Comparison of ENCODE assay signal across 9 mouse cellular contexts in the genomic region with DNA sequence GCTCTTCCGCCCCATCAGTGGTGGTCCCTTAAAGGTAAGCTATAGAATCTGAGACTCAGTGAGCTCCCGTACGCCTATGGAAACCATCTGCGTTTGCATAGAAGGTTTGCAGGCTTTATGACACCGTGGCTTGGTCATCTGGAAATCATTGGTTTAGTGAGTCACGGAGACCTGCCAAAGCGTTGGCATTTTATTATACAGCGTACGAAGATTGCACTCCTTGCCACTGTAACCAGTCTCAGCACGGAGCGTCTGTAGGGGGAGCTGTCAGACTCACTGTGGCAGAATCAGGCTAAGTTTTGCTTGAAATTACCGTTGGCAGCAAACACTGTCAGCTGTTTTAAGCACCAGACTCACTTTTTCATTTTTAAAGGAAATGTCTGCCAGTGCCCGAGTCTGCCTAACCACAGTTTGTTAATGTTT. TPM values are rescaled to one million over a fixed set of nuclear protein-coding genes. Genes with fewer than 3 reads are reported as not detected.
A peak's percentile ranks its signal among the peaks of the same experiment; 100 is the strongest.
DNase-seq lines count a peak whose midpoint lies in the region; ATAC-seq and TF ChIP-seq lines count a peak whose summit lies in the region.
"Had no signal": no experiment of that assay in that cellular context is flagged by ENCODE, and none has a peak within 500 bp of the region (broad histone marks: within the 10 kb centered on the region; RNA-seq: fewer than 3 reads in every experiment).

No protein-coding gene starts in this region.

- no peaks in the 10 kb centered on the region for H3K4me1 ChIP-seq in midbrain, postnatal 0 days (ENCODE audit: insufficient read depth, low read length)
- no peaks in the 10 kb centered on the region for H3K4me1 ChIP-seq in midbrain, embryonic 16.5 days (ENCODE audit: control insufficient read depth, insufficient read depth, low read length)

- H3K27ac ChIP-seq in midbrain, postnatal 0 days (ENCODE audit: low read depth, low read length), result no peak overlapping the region
- no peak overlapping the region for H3K27ac ChIP-seq in midbrain, embryonic 16.5 days (ENCODE audit: low read length)

- peak; percentile 20 for DNase-seq in adrenal gland, adult 2 months
- no peak for DNase-seq in adrenal gland, adult 8-10 months
- peak; percentile 41 for DNase-seq in midbrain, postnatal 0 days (ENCODE audit: low spot score)
- DNase-seq in left cerebral cortex, adult 18-20 months (ENCODE audit: low spot score in 2 of 2), result peak; percentile 73 to 81
- DNase-seq in right cerebral cortex, adult 2 months (ENCODE audit: low spot score in 2 of 2), result peak; percentile 81 to 87

- no peaks in the 10 kb centered on the region for H3K27me3 ChIP-seq in midbrain, postnatal 0 days (ENCODE audit: insufficient read depth, low read length)
- no peaks in the 10 kb centered on the region for H3K27me3 ChIP-seq in midbrain, embryonic 16.5 days (ENCODE audit: control insufficient read depth, insufficient read depth, low read depth, low read length)

- no peak overlapping the region for H3K4me2 ChIP-seq in midbrain, postnatal 0 days (ENCODE audit: low read depth, low read length, poor library complexity, severe bottlenecking)
- no peak overlapping the region for H3K4me2 ChIP-seq in midbrain, embryonic 16.5 days (ENCODE audit: low read length)

- no peaks in the 10 kb centered on the region for H3K9me3 ChIP-seq in midbrain, postnatal 0 days (ENCODE audit: low read length)
- H3K9me3 ChIP-seq in midbrain, embryonic 16.5 days (replicated peaks; ENCODE audit: control insufficient read depth, low read length, poor library complexity, severe bottlenecking), result no peaks in the 10 kb centered on the region

- ATAC-seq in midbrain, postnatal 0 days (ENCODE audit: low FRiP score), result no peak
- no peak for ATAC-seq in midbrain, embryonic 16.5 days
- peak; percentile 97 for ATAC-seq in frontal cortex, adult (ENCODE audit: low TSS enrichment)
- ATAC-seq in erythroblast, adult 5-6 weeks (replicated peaks; ENCODE audit: low FRiP score, poor library complexity, severe bottlenecking), result no peak

- H3K9ac ChIP-seq in midbrain, postnatal 0 days (replicated peaks; ENCODE audit: low read length, poor library complexity, severe bottlenecking), result no peak overlapping the region
- H3K9ac ChIP-seq in midbrain, embryonic 16.5 days (ENCODE audit: low read depth, low read length), result no peak overlapping the region

- 88% methylated on average over 13 of the region's 13 CpGs for WGBS in midbrain, postnatal 0 days
- whole genome bisulfite sequencing in midbrain, embryonic 16.5 days, result 87% methylated on average over 13 of the region's 13 CpGs

- peaks cover 7% of the 10 kb centered on the region; the same call in 1 of the 2 replicates for H3K36me3 ChIP-seq in midbrain, postnatal 0 days (ENCODE audit: insufficient read depth, low read length)
- H3K36me3 ChIP-seq in midbrain, embryonic 16.5 days (ENCODE audit: control insufficient read depth, insufficient read depth, low read length), result no peaks in the 10 kb centered on the region

- TF ChIP-seq CTCF in midbrain, postnatal 0 days (IDR thresholded peaks at IDR 0.05), result peak; percentile 55

- H3K4me3 ChIP-seq in midbrain, postnatal 0 days (ENCODE audit: low read depth, low read length), result no peak overlapping the region
- no peak overlapping the region for H3K4me3 ChIP-seq in midbrain, embryonic 16.5 days (ENCODE audit: low read depth, low read length)

RNA-seq across cellular contexts. Expression of gene Kcns1, which starts 44.4 kb away (rescaled TPM):
- total RNA-seq in adrenal gland, adult 2 months (2021), result not detected
- polyA plus RNA-seq in adrenal gland, adult 2 months (2012; rRNA removed), result not detected in 2 replicates
- total RNA-seq in adrenal gland, adult 8-10 months (2022), result under 1 TPM in 1 of 4 experiments, not detected in 3; 0.14 TPM
- 10.1 and 15.6 TPM in 2 replicates for total RNA-seq in midbrain, postnatal 0 days (2014; rRNA removed)
- polyA plus RNA-seq in midbrain, postnatal 0 days (2015; fragmentation: Nextera tagmentation; extraction: Ambion mirVana), result 3.8 and 4.3 TPM in 2 replicates
- 1.9 and 3.9 TPM in 2 replicates for polyA plus RNA-seq in midbrain, embryonic 16.5 days (2015; fragmentation: Nextera tagmentation; extraction: Ambion mirVana)
- total RNA-seq in left cerebral cortex, adult 18-20 months (2021), result 10 to 100 TPM; 21.8 to 23.2 TPM
- not detected in 2 replicates for total RNA-seq in erythroblast, adult 5-6 weeks (2015; ENCODE audit: low replicate concordance)
- total RNA-seq in erythroblast, adult 5-6 weeks (2017; ENCODE audit: low replicate concordance), result not detected in 2 replicates
- polyA plus RNA-seq: C2C12 had no signal

RNA-seq across cellular contexts. Expression of gene Tomm34, which starts 55.6 kb away (rescaled TPM):
- total RNA-seq in adrenal gland, adult 2 months (2021), result 10 to 100 TPM; 35.1 to 59.8 TPM
- 66.0 and 72.2 TPM in 2 replicates for polyA plus RNA-seq in adrenal gland, adult 2 months (2012; rRNA removed)
- total RNA-seq in adrenal gland, adult 8-10 months (2022), result 10 to 100 TPM; 44.9 to 54.8 (median 45.7) TPM
- 32.4 and 34.7 TPM in 2 replicates for total RNA-seq in midbrain, postnatal 0 days (2014; rRNA removed)
- 45.3 and 46.7 TPM in 2 replicates for polyA plus RNA-seq in midbrain, postnatal 0 days (2015; fragmentation: Nextera tagmentation; extraction: Ambion mirVana)
- polyA plus RNA-seq in midbrain, embryonic 16.5 days (2015; fragmentation: Nextera tagmentation; extraction: Ambion mirVana), result 49.6 and 50.4 TPM in 2 replicates
- total RNA-seq in left cerebral cortex, adult 18-20 months (2021), result 10 to 100 TPM; 88.4 to 88.7 TPM
- 11.5 and 16.7 TPM in 2 replicates for total RNA-seq in erythroblast, adult 5-6 weeks (2015; ENCODE audit: low replicate concordance)
- total RNA-seq in erythroblast, adult 5-6 weeks (2017; ENCODE audit: low replicate concordance), result 9.8 and 17.5 TPM in 2 replicates

RNA-seq across cellular contexts. Expression of gene Wfdc5, which starts 56.0 kb away (rescaled TPM):
- total RNA-seq in adrenal gland, adult 2 months (2021), result not detected
- not detected in 2 replicates for polyA plus RNA-seq in adrenal gland, adult 2 months (2012; rRNA removed)
- not detected for total RNA-seq in adrenal gland, adult 8-10 months (2022)
- not detected in 2 replicates for total RNA-seq in midbrain, postnatal 0 days (2014; rRNA removed)
- polyA plus RNA-seq in midbrain, postnatal 0 days (2015; fragmentation: Nextera tagmentation; extraction: Ambion mirVana), result not detected in 2 replicates
- not detected in 2 replicates for polyA plus RNA-seq in midbrain, embryonic 16.5 days (2015; fragmentation: Nextera tagmentation; extraction: Ambion mirVana)
- total RNA-seq in left cerebral cortex, adult 18-20 months (2021), result not detected
- total RNA-seq in erythroblast, adult 5-6 weeks (2015; ENCODE audit: low replicate concordance), result not detected in 2 replicates
- total RNA-seq in erythroblast, adult 5-6 weeks (2017; ENCODE audit: low replicate concordance), result not detected in 2 replicates
- polyA plus RNA-seq: C2C12 had no signal

RNA-seq across cellular contexts. Expression of gene Stk4, which starts 56.4 kb away (rescaled TPM):
- 10 to 100 TPM; 25.9 to 29.5 TPM for total RNA-seq in adrenal gland, adult 2 months (2021)
- polyA plus RNA-seq in adrenal gland, adult 2 months (2012; rRNA removed), result 5.5 and 6.4 TPM in 2 replicates
- total RNA-seq in adrenal gland, adult 8-10 months (2022), result 10 to 100 TPM; 27.4 to 38.9 (median 36.4) TPM
- 24.6 and 28.3 TPM in 2 replicates for total RNA-seq in midbrain, postnatal 0 days (2014; rRNA removed)
- polyA plus RNA-seq in midbrain, postnatal 0 days (2015; fragmentation: Nextera tagmentation; extraction: Ambion mirVana), result 11.1 and 13.7 TPM in 2 replicates
- 17.2 and 20.1 TPM in 2 replicates for polyA plus RNA-seq in midbrain, embryonic 16.5 days (2015; fragmentation: Nextera tagmentation; extraction: Ambion mirVana)
- total RNA-seq in left cerebral cortex, adult 18-20 months (2021), result 10 to 100 TPM; 37.9 to 41.2 TPM
- total RNA-seq in erythroblast, adult 5-6 weeks (2015; ENCODE audit: low replicate concordance), result 47.9 and 74.0 TPM in 2 replicates
- total RNA-seq in erythroblast, adult 5-6 weeks (2017; ENCODE audit: low replicate concordance), result 52.4 and 55.6 TPM in 2 replicates
